ENCODE assay signal across 20 mouse cellular contexts in genomic region chr17:72951331-72951730, GRCm38 (mm10). TPM values are rescaled to one million over a fixed set of nuclear protein-coding genes. Genes with fewer than 3 reads are reported as not detected.
A peak's percentile ranks its signal among the peaks of the same experiment; 100 is the strongest.
DNase-seq lines count a peak whose midpoint lies in the region; ATAC-seq lines count a peak whose summit lies in the region.
"Had no signal": no experiment of that assay in that cellular context is flagged by ENCODE, and none has a peak within 500 bp of the region (broad histone marks: within the 10 kb centered on the region; RNA-seq: fewer than 3 reads in every experiment).

No protein-coding gene starts in this region.

- H3K4me3 ChIP-seq in heart, embryonic 14.5 days (ENCODE audit: control insufficient read depth in 1 of 2, insufficient read depth in 1 of 2, low read depth in 1 of 2, low read length in 2 of 2): no peak overlapping the region
- H3K4me3 ChIP-seq in neural tube, embryonic 13.5 days: no peak overlapping the region
- H3K4me3 ChIP-seq in neural tube, embryonic 15.5 days (replicated peaks): no peak overlapping the region
- H3K4me3 ChIP-seq: embryonic facial prominence, embryonic 13.5 days; forebrain, embryonic 13.5 days; gastrocnemius, adult 2 months; hindbrain, embryonic 13.5 days had no signal

- H3K9me3 ChIP-seq in heart, embryonic 14.5 days (ENCODE audit: control insufficient read depth, low read length): no peaks in the 10 kb centered on the region
- H3K9me3 ChIP-seq in neural tube, embryonic 13.5 days: no peaks in the 10 kb centered on the region
- H3K9me3 ChIP-seq in neural tube, embryonic 15.5 days (replicated peaks): no peaks in the 10 kb centered on the region
- H3K9me3 ChIP-seq: embryonic facial prominence, embryonic 13.5 days; forebrain, embryonic 13.5 days; G1E; hindbrain, embryonic 13.5 days had no signal

- intact Hi-C loops in heart, postnatal 25 days (cut with DNase I): no loop called here

- WGBS in heart, embryonic 14.5 days: 60% methylated on average over 6 of the region's 6 CpGs
- WGBS in neural tube, embryonic 13.5 days: 66% methylated on average over 6 of the region's 6 CpGs
- 61% methylated on average over 6 of the region's 6 CpGs for WGBS in neural tube, embryonic 15.5 days

- H3K4me2 ChIP-seq in heart, embryonic 14.5 days (ENCODE audit: low read length): no peak overlapping the region
- H3K4me2 ChIP-seq in neural tube, embryonic 13.5 days: no peak overlapping the region
- no peak overlapping the region for H3K4me2 ChIP-seq in neural tube, embryonic 15.5 days
- H3K4me2 ChIP-seq: embryonic facial prominence, embryonic 13.5 days; forebrain, embryonic 13.5 days; heart, embryonic 11.5 days; hindbrain, embryonic 13.5 days had no signal

- peaks cover 24 to 31% of the 10 kb centered on the region in 2 experiments for H3K4me1 ChIP-seq in heart, embryonic 14.5 days (ENCODE audit: control insufficient read depth in 2 of 2, insufficient read depth in 2 of 2, low read length in 2 of 2)
- H3K4me1 ChIP-seq in neural tube, embryonic 13.5 days (replicated peaks): peaks cover 8% of the 10 kb centered on the region; the same call in 1 of the 2 replicates
- H3K4me1 ChIP-seq in neural tube, embryonic 15.5 days: peaks cover 13% of the 10 kb centered on the region
- H3K4me1 ChIP-seq: forebrain, embryonic 13.5 days had no signal

- H3K27ac ChIP-seq in heart, embryonic 14.5 days (replicated peaks in 1 of 2; ENCODE audit: control insufficient read depth in 1 of 2, insufficient read depth in 1 of 2, low read depth in 2 of 2, low read length in 2 of 2): peak overlapping the region in 1 of 2 experiments; percentile 16; a peak in 1 of 4 replicates
- no peak overlapping the region for H3K27ac ChIP-seq in neural tube, embryonic 13.5 days (replicated peaks)
- no peak overlapping the region for H3K27ac ChIP-seq in neural tube, embryonic 15.5 days (replicated peaks)
- H3K27ac ChIP-seq: embryonic facial prominence, embryonic 13.5 days; forebrain, embryonic 13.5 days; gastrocnemius, adult 2 months; hindbrain, embryonic 13.5 days had no signal

- 0 out of 2 replicates have a peak, but pooled peaks have one; percentile 16 for ATAC-seq in heart, embryonic 14.5 days (ENCODE audit: insufficient number of reproducible peaks, insufficient read depth, low FRiP score, low read depth)
- peak; percentile 40; the same call in 1 of the 2 replicates for ATAC-seq in neural tube, embryonic 13.5 days (ENCODE audit: low read depth)
- ATAC-seq in neural tube, embryonic 15.5 days (ENCODE audit: low FRiP score): no peak
- ATAC-seq: CD4-positive, CD25-positive, alpha-beta regulatory T cell, adult 4 months; forebrain, embryonic 13.5 days had no signal

- no peaks in the 10 kb centered on the region for H3K36me3 ChIP-seq in heart, embryonic 14.5 days (ENCODE audit: control insufficient read depth, insufficient read depth, low read length)
- no peaks in the 10 kb centered on the region for H3K36me3 ChIP-seq in neural tube, embryonic 13.5 days
- H3K36me3 ChIP-seq in neural tube, embryonic 15.5 days: no peaks in the 10 kb centered on the region
- H3K36me3 ChIP-seq: embryonic facial prominence, embryonic 13.5 days; G1E; hindbrain, embryonic 13.5 days had no signal

- DNase-seq in heart, postnatal 25 days (ENCODE audit: low spot score): no peak
- peak; percentile 37 for DNase-seq in induced T-regulatory cell, adult 2 months (ENCODE audit: low read depth)
- no peak for DNase-seq in spleen, adult 12 weeks (ENCODE audit: low spot score)
- DNase-seq: adrenal gland, postnatal 10 days; cerebellum, adult 11 months; cerebellum, adult 9-10 months; cerebellum, postnatal 25 days; gastrocnemius, adult 2 months; gastrocnemius, postnatal 25 days; heart, postnatal 36 days; kidney, adult 18-20 months had no signal

- H3K27me3 ChIP-seq in heart, embryonic 14.5 days (ENCODE audit: control insufficient read depth, insufficient read depth, low read length): no peaks in the 10 kb centered on the region
- no peaks in the 10 kb centered on the region for H3K27me3 ChIP-seq in neural tube, embryonic 13.5 days
- no peaks in the 10 kb centered on the region for H3K27me3 ChIP-seq in neural tube, embryonic 15.5 days (replicated peaks)
- H3K27me3 ChIP-seq: embryonic facial prominence, embryonic 13.5 days; forebrain, embryonic 13.5 days; hindbrain, embryonic 13.5 days had no signal

- no peak overlapping the region for H3K9ac ChIP-seq in heart, embryonic 14.5 days (ENCODE audit: low read length)
- no peak overlapping the region for H3K9ac ChIP-seq in neural tube, embryonic 13.5 days
- H3K9ac ChIP-seq in neural tube, embryonic 15.5 days (replicated peaks): no peak overlapping the region
- H3K9ac ChIP-seq: embryonic facial prominence, embryonic 13.5 days; forebrain, embryonic 13.5 days; hindbrain, embryonic 13.5 days had no signal

RNA-seq across cellular contexts. Expression of gene Lbh, which starts 33.2 kb away (rescaled TPM):
- 28.8 and 36.2 TPM in 2 replicates for polyA plus RNA-seq in heart, embryonic 14.5 days (2014; fragmentation: Nextera tagmentation; extraction: Ambion mirVana)
- total RNA-seq in heart, postnatal 25 days (2021): 100 to 1,000 TPM; 390 to 430 TPM
- polyA plus RNA-seq in neural tube, embryonic 13.5 days (2015; fragmentation: Nextera tagmentation; extraction: Ambion mirVana): 6.3 and 7.5 TPM in 2 replicates
- polyA plus RNA-seq in neural tube, embryonic 15.5 days (2015; fragmentation: Nextera tagmentation; extraction: Ambion mirVana): 4.9 and 5.5 TPM in 2 replicates
